Mouse (Mus musculus) right cerebral cortex, adult 2 months (tissue): ENCODE data around the gene Tbc1d30.
"Not testable (repeated sequence)": the region's sequence is repeated elsewhere in the genome, so short reads cannot be mapped to it uniquely, and the experiment has no call there.

Experiments used
- DNase-seq, 2 experiments: peaks; one replicate each; pipeline ENCODE4 v3.0.0; 2021 to 2022; ENCODE audit warnings: low spot score in 2 of 2

The Tbc1d30 gene

GRCm38 (mm10) chr10:121365781-121366272 is 14.7 kb upstream of the Tbc1d30 start:
- no peak for DNase-seq

GRCm38 (mm10) chr10:121364801-121365564 is 13.9 kb upstream of the Tbc1d30 start, which contains the start of gene Gns:
Gene Gns (plus strand): TSS chr10:121365090.
- DNase-seq, result peak; percentile 77 to 78

GRCm38 (mm10) chr10:121364306-121364705 is 13.2 kb upstream of the Tbc1d30 start:
- DNase-seq, result no peak

- DNase-seq, result no peak
Measured at GRCm38 (mm10) chr10:121363201-121363600, 12.1 kb upstream of the Tbc1d30 start.

GRCm38 (mm10) chr10:121360358-121360757 is 9.3 kb upstream of the Tbc1d30 start:
- no peak for DNase-seq

GRCm38 (mm10) chr10:121351692-121352290 is 713 bp upstream of the Tbc1d30 start:
- DNase-seq, result no peak

GRCm38 (mm10) chr10:121350357-121351065 is 567 bp downstream of the Tbc1d30 start:
- no peak for DNase-seq

GRCm38 (mm10) chr10:121349244-121349643 is 1.8 kb downstream of the Tbc1d30 start:
- DNase-seq, result no peak

- no peak for DNase-seq
Measured at GRCm38 (mm10) chr10:121343867-121344266, 7.2 kb downstream of the Tbc1d30 start.

- DNase-seq, result no peak
Measured at GRCm38 (mm10) chr10:121342260-121342659, 8.8 kb downstream of the Tbc1d30 start.

- DNase-seq, result no peak
Measured at GRCm38 (mm10) chr10:121340754-121341593, 10.1 kb downstream of the Tbc1d30 start.

GRCm38 (mm10) chr10:121336536-121336935 is 14.5 kb downstream of the Tbc1d30 start:
- not testable (repeated sequence) for DNase-seq

- peak; percentile 68 to 74 for DNase-seq
Measured at GRCm38 (mm10) chr10:121334576-121334975, 16.5 kb downstream of the Tbc1d30 start.

- DNase-seq, result peak; percentile 75 to 79
Measured at GRCm38 (mm10) chr10:121330940-121331339, 20.1 kb downstream of the Tbc1d30 start.

GRCm38 (mm10) chr10:121329586-121329985 is 21.5 kb downstream of the Tbc1d30 start:
- DNase-seq, result no peak

GRCm38 (mm10) chr10:121326167-121326566 is 24.9 kb downstream of the Tbc1d30 start:
- no peak for DNase-seq

- no peak for DNase-seq
Measured at GRCm38 (mm10) chr10:121323493-121323892, 27.6 kb downstream of the Tbc1d30 start.

GRCm38 (mm10) chr10:121318397-121318950 is 32.6 kb downstream of the Tbc1d30 start:
- DNase-seq, result no peak

- no peak for DNase-seq
Measured at GRCm38 (mm10) chr10:121316361-121316760, 34.7 kb downstream of the Tbc1d30 start.

GRCm38 (mm10) chr10:121315321-121316283 is 35.5 kb downstream of the Tbc1d30 start:
- no peak for DNase-seq
